Mouse (Mus musculus): ENCODE results near the gene Pax7. TPM values are rescaled to one million over a fixed set of nuclear protein-coding genes. Genes with fewer than 3 reads are reported as not detected.

Gene Pax7
- polyA plus RNA-seq, 1 experiment: 0.18 TPM

DNA sequence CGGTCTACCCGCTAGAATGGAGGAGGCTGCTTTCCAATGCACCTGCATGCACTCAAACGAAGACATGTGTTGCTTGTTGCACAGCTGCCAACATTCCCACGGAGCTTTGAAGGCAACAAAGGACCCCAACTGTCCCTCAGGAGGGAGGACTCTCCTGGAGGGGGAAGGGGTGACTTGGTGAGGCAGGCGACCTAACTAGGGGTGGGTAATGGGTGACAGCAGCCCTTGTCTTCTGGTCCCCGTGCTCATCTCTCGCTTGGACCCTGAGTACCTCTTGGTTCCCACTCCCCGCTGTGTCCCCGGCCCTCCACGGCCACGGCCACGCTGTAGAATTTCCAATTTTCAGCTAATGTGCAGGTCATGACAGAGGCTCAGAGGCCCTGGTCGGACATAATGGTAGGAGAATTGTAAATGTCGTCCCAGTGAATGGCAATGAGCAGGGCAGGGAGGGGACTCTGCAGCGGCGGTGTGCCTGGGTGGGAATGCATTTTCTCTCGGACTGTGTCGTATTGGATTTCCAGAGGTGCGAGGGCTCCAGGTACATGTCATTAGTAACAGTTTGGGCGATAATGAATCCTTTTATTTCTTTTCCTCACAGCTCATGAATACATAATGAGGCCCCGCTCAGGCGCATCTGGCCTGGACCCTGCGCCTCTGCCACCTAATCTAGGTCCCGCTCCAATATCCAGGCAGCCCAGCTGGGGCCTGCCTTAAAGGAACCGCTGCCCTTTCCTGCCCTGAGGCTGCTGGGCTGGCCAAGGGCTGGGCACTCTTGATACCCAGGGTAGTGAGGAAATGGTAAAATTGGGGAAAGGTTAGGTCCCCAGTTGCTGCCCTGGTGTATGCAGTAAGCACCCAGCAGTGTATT is 122.6 kb downstream of the Pax7 start:
- no peak for DNase-seq
- WGBS: 49% methylated on average over 25 of the region's 25 CpGs
- Histone ChIP-seq H3K4me3 (replicated peaks; ENCODE audit: extremely low read depth, low read depth, low read length) (no peak overlapping the region), H3K4me1 (ENCODE audit: control insufficient read depth, insufficient read depth, low read length) (no peaks in the 10 kb centered on the region)
- no peak for TF ChIP-seq CTCF (IDR thresholded peaks at IDR 0.05; ENCODE audit: insufficient read depth, low read length)
- TF ChIP-seq POLR2A (IDR thresholded peaks at IDR 0.05; ENCODE audit: borderline replicate concordance, extremely low read depth, low read depth, low read length): no peak

GRCm38 (mm10) chr4:139705986-139706385 is 127.3 kb downstream of the Pax7 start:
- WGBS: 60% methylated on average over 5 of the region's 5 CpGs
- Histone ChIP-seq H3K4me1 (ENCODE audit: control insufficient read depth, insufficient read depth, low read length) (no peaks in the 10 kb centered on the region), H3K4me3 (replicated peaks; ENCODE audit: extremely low read depth, low read depth, low read length) (no peak overlapping the region)
- no peak for DNase-seq
- TF ChIP-seq POLR2A (IDR thresholded peaks at IDR 0.05; ENCODE audit: borderline replicate concordance, extremely low read depth, low read depth, low read length): no peak
- no peak for TF ChIP-seq CTCF (IDR thresholded peaks at IDR 0.05; ENCODE audit: insufficient read depth, low read length)

DNA sequence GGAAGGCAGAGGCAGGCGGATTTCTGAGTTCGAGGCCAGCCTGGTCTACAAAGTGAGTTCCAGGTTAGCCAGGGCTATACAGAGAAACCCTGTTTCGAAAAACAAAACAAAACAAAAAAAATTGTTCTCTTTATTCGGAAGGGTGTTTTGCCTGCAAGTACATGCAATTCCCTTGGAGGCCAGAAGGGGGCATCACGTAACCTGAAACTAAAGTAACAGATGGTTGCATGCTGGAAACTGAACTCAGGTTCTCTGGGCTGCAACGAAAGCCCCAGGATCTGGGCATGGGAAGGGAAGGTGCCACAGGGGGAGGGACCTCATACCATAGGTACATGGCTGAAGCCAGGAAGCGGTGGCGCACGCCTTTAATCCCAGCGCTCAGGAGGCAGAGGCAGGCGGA is 129.9 kb downstream of the Pax7 start:
- Histone ChIP-seq H3K4me1 (ENCODE audit: control insufficient read depth, insufficient read depth, low read length) (no peaks in the 10 kb centered on the region), H3K4me3 (replicated peaks; ENCODE audit: extremely low read depth, low read depth, low read length) (no peak overlapping the region)
- 79% methylated on average over 11 of the region's 11 CpGs for WGBS
- TF ChIP-seq CTCF (IDR thresholded peaks at IDR 0.05; ENCODE audit: insufficient read depth, low read length) (no peak), POLR2A (IDR thresholded peaks at IDR 0.05; ENCODE audit: borderline replicate concordance, extremely low read depth, low read depth, low read length) (no peak)
- DNase-seq: no peak

GRCm38 (mm10) chr4:139702914-139703313 is 130.4 kb downstream of the Pax7 start:
- no peaks in the 10 kb centered on the region for H3K4me1 ChIP-seq (ENCODE audit: control insufficient read depth, insufficient read depth, low read length)
- TF ChIP-seq CTCF (IDR thresholded peaks at IDR 0.05; ENCODE audit: insufficient read depth, low read length) (no peak), POLR2A (IDR thresholded peaks at IDR 0.05; ENCODE audit: borderline replicate concordance, extremely low read depth, low read depth, low read length) (no peak)
- no peak for DNase-seq
- WGBS: 46% methylated on average over 4 of the region's 4 CpGs
- no peak overlapping the region for H3K4me3 ChIP-seq (replicated peaks; ENCODE audit: extremely low read depth, low read depth, low read length)

DNA sequence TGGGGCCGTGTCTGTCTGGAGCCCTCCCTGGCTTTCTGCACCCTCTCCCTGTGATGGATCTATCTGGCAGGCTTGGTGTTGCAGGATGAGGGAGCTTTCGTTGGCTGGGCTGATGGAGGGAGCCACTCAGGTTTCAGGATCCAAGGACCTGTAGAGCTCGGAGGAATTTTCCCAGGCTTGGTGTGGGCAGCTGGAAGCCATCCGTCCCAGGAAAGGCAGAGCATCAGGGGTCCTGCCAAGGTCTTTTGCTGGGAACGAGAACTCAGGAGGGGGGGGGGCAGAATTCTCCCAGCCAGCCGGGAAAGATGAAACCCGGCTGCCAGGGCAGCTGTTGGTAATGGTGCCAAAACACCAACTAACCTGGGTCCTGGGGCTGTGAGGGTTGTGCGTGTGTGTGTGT is 134.7 kb downstream of the Pax7 start:
- no peaks in the 10 kb centered on the region for H3K4me1 ChIP-seq (ENCODE audit: control insufficient read depth, insufficient read depth, low read length)
- no peak for DNase-seq
- TF ChIP-seq CTCF (IDR thresholded peaks at IDR 0.05; ENCODE audit: insufficient read depth, low read length) (no peak), POLR2A (IDR thresholded peaks at IDR 0.05; ENCODE audit: borderline replicate concordance, extremely low read depth, low read depth, low read length) (no peak)
- WGBS: 44% methylated on average over 8 of the region's 8 CpGs
- H3K4me3 ChIP-seq (replicated peaks; ENCODE audit: extremely low read depth, low read depth, low read length): no peak overlapping the region

- WGBS: 7% methylated on average over 9 of the region's 9 CpGs
- H3K4me3 ChIP-seq (replicated peaks; ENCODE audit: extremely low read depth, low read depth, low read length): no peak overlapping the region
- TF ChIP-seq POLR2A (IDR thresholded peaks at IDR 0.05; ENCODE audit: borderline replicate concordance, extremely low read depth, low read depth, low read length) (no peak), CTCF (IDR thresholded peaks at IDR 0.05; ENCODE audit: insufficient read depth, low read length) (no peak)
- DNase-seq: no peak
- H3K4me1 ChIP-seq (ENCODE audit: control insufficient read depth, insufficient read depth, low read length): no peaks in the 10 kb centered on the region
Measured at GRCm38 (mm10) chr4:139697755-139698154, 135.6 kb downstream of the Pax7 start.

- TF ChIP-seq POLR2A (IDR thresholded peaks at IDR 0.05; ENCODE audit: borderline replicate concordance, extremely low read depth, low read depth, low read length) (no peak), CTCF (IDR thresholded peaks at IDR 0.05; ENCODE audit: insufficient read depth, low read length) (no peak)
- Histone ChIP-seq H3K4me3 (replicated peaks; ENCODE audit: extremely low read depth, low read depth, low read length) (no peak overlapping the region), H3K4me1 (ENCODE audit: control insufficient read depth, insufficient read depth, low read length) (no peaks in the 10 kb centered on the region)
- no peak for DNase-seq
- WGBS: 49% methylated on average over 5 of the region's 5 CpGs
Measured at GRCm38 (mm10) chr4:139693315-139693714, 140.0 kb downstream of the Pax7 start.

DNA sequence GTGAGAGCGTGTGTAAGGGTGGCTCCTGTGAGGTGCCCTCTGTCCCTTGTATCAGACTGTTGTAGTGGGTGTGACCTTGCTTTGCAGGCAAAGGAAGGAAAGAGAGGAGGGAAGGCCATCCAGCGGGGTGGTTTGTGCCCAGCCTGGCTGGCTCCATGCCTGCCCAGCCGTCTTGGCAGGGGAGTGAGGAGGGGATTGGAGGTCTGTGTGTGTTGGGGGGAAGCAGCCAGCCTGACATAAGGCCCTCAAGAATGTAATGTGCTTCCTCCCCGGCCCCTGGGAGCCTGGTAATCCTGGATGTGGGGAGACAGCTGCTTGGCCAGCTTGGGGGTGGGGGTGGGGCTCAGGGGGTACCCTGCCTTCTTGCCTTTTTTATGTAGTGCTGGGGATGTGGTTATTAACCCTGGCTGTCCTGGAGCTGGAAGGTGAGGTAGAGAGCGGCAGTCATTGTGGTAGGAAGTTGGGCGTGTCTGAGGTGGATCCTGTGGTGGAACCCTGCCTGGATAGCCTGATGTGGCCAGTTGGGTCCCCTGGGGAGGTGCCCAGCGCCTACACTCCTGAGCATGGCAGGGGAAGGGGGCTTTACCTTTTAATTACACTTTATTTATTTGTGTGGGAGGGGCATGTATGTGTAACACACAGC is 143.6 kb downstream of the Pax7 start:
- no peak overlapping the region for H3K4me3 ChIP-seq (replicated peaks; ENCODE audit: extremely low read depth, low read depth, low read length)
- WGBS: 24% methylated on average over 7 of the region's 7 CpGs
- no peak for TF ChIP-seq POLR2A (IDR thresholded peaks at IDR 0.05; ENCODE audit: borderline replicate concordance, extremely low read depth, low read depth, low read length)
- no peak for TF ChIP-seq CTCF (IDR thresholded peaks at IDR 0.05; ENCODE audit: insufficient read depth, low read length)
- no peaks in the 10 kb centered on the region for H3K4me1 ChIP-seq (ENCODE audit: control insufficient read depth, insufficient read depth, low read length)
- DNase-seq: no peak

DNA sequence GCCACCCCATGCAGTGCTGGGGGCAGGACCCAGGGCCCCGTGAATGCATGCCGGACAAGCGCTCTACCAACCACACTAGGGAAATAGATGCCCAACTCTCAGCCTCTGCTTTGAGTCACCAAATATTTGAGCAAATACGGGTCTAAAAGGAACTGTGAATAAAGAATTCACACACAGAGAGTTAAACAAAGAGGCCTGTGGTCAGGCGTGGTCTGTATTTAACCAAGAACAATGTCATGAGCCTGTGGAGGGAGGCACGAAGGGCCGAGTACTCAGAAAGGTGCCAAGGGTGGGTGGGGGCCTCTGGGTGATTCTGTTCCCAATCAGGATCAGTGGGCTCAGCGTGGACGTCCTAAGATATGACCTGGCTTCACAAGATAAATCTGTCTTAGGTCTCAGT is 145.3 kb downstream of the Pax7 start:
- H3K4me3 ChIP-seq (replicated peaks; ENCODE audit: extremely low read depth, low read depth, low read length): no peak overlapping the region
- 46% methylated on average over 9 of the region's 9 CpGs for WGBS
- DNase-seq: no peak
- no peaks in the 10 kb centered on the region for H3K4me1 ChIP-seq (ENCODE audit: control insufficient read depth, insufficient read depth, low read length)
- no peak for TF ChIP-seq CTCF (IDR thresholded peaks at IDR 0.05; ENCODE audit: insufficient read depth, low read length)
- no peak for TF ChIP-seq POLR2A (IDR thresholded peaks at IDR 0.05; ENCODE audit: borderline replicate concordance, extremely low read depth, low read depth, low read length)

Other genes with a start within 250 kb of the Pax7 start
- gene Gm21969, start 230.3 kb downstream of the Pax7 start, polyA plus RNA-seq (2012; rRNA removed): 0.02 TPM in 1 of 2 replicates, not detected in the other
- 42.9 and 44.5 TPM in 2 replicates for gene Aldh4a1, start 210.7 kb downstream of the Pax7 start, polyA plus RNA-seq (2012; rRNA removed)
- 0.05 and 0.09 TPM in 2 replicates for gene Tas1r2, start 180.0 kb downstream of the Pax7 start, polyA plus RNA-seq (2012; rRNA removed)
- gene Klhdc7a, start 134.5 kb upstream of the Pax7 start, polyA plus RNA-seq (2012; rRNA removed): 7.4 and 7.8 TPM in 2 replicates

All from lung, adult 2 months (tissue).